Mouse (Mus musculus): ENCODE measurements around the gene Ngb. TPM values are rescaled to one million over a fixed set of nuclear protein-coding genes. Genes with fewer than 3 reads are reported as not detected.
A peak's percentile ranks its signal among the peaks of the same experiment; 100 is the strongest.

Ngb gene
- polyA plus RNA-seq, 1 experiment from 2014 or later = 10.4 TPM

DNA sequence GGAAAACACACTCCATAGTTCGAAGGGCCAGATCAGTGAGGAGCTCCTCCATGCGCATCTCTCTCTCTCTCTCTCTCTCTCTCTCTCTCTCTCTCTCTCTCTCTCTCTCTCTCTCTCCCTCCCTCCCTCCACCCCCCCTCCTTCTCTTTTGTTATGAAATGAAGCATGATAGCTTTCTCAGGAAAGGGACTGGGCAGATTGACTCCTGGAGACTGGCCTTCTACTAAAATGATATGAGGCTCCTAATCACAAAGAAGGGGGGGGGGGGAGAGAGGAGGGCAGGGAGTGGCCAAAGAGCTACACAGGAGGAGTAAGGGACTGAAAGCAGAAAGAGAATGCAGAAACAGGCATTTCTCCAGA is 36.0 kb upstream of the Ngb start:
- H3K9ac ChIP-seq = no peak overlapping the region
- WGBS = 87% methylated on average over 2 of the region's 2 CpGs

DNA sequence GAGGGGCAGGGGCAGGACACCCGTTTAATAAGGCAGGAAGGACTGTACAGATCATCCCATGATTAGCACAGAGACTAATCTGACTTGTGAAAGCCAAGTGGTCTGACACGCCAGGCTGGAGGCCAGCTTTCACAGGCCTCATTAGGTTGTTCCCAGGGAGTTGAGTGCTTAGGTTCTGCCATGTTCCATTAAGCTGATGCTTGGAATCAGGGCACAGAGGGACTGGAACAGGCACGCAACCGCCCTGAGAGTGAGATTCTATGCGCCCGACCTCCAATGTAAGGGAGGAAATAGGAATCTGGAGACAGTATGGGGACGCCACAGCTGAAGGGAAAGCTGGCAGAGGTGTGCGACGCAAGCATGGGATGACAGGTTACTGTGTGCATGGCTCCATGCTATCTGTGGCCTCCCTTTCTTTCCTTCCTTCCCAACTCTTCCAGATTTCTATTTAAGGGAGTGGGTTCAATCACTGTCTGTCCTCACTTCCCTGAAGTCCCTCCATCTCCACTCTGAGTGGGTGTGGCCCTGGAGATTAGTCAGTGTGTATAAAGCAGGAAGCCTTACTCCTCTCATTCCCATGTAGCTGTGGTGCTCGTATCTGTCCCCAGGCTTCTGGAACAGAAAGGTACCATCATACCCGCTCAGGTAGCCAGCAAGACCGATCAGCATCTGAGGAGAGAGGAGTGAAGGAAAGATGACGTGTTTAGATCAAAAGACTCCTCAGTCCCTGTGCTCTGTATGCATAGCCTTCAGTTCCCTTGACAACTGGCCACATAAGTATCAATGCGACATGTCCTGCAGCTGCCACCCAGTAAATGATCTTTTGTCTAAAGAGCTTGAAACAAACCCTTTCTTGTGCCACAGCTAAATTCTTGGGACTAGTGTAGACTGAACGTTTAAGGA is 35.4 kb upstream of the Ngb start:
- Histone ChIP-seq H3K36me3 (ENCODE audit: insufficient read depth) (peaks cover 17% of the 10 kb centered on the region; the same call in 1 of the 2 replicates), H3K9me3 (ENCODE audit: low read depth, low read length) (no peaks in the 10 kb centered on the region), H3K9ac (no peak overlapping the region), H3K4me1 (ENCODE audit: insufficient read depth) (no peaks in the 10 kb centered on the region), H3K4me2 (no peak overlapping the region), H3K4me3 (ENCODE audit: low read depth, low read length) (no peak overlapping the region), H3K27me3 (ENCODE audit: insufficient read depth, low read length) (no peaks in the 10 kb centered on the region), H3K27ac (ENCODE audit: low read depth) (no peak overlapping the region)
- no peak for TF ChIP-seq CTCF (IDR thresholded peaks at IDR 0.05; ENCODE audit: low read depth)
- ATAC-seq (ENCODE audit: insufficient read depth) (no peak), DNase-seq (no peak)
- 86% methylated on average over 15 of the region's 15 CpGs for WGBS

More for the DNA sequence above, 36.0 kb upstream of the Ngb start:
- no peaks in the 10 kb centered on the region for H3K9me3 ChIP-seq (ENCODE audit: low read depth, low read length)
- H3K27ac ChIP-seq (ENCODE audit: low read depth) = no peak overlapping the region
- no peaks in the 10 kb centered on the region for H3K4me1 ChIP-seq (ENCODE audit: insufficient read depth)
- no peak overlapping the region for H3K4me2 ChIP-seq
- no peaks in the 10 kb centered on the region for H3K27me3 ChIP-seq (ENCODE audit: insufficient read depth, low read length)
- TF ChIP-seq CTCF (IDR thresholded peaks at IDR 0.05; ENCODE audit: low read depth) = no peak
- no peak overlapping the region for H3K4me3 ChIP-seq (ENCODE audit: low read depth, low read length)
- ATAC-seq (ENCODE audit: insufficient read depth) = no peak
- H3K36me3 ChIP-seq (ENCODE audit: insufficient read depth) = peaks cover 17% of the 10 kb centered on the region; the same call in 1 of the 2 replicates
- no peak for DNase-seq

DNA sequence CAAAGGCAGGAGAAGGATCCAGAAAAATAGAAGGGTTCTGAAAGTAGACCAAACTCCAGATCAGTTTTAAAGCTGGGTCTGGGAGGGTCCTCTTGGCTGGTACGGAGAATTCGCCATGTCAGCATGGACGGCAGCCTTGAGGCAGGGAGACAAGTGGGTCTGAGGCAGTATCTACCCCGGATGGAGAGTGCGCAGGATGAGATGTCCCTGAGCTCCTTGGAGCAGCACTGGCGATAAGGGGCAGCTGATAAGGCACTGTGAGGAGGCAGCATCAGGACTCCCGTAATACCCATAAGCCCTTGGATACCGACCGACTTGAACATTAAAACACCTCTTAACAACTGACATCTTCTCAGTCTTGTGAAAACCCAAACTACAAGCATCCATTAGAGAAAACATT is 30.4 kb upstream of the Ngb start:
- TF ChIP-seq CTCF (IDR thresholded peaks at IDR 0.05; ENCODE audit: low read depth) = no peak
- no peaks in the 10 kb centered on the region for H3K27me3 ChIP-seq (ENCODE audit: insufficient read depth, low read length)
- no peak overlapping the region for H3K4me2 ChIP-seq

DNA sequence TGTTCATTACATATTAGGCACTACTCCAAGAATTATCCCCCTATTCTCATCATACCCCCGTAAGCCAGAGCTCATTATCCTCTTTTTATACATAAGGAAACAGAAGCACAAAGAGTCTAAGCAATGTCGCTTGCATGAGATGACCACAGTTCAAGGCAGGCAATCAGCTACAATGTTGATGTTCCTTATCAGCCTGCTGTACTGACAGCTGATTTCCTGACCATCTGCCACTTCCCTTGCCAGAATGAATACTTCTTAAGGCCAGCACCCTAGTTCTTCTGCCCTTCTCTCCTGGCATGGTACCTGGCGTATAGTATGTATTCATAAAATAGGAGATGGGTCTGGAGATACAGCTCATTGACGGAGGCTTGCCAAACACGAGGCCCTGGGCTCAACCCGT is 29.9 kb upstream of the Ngb start:
- ATAC-seq (ENCODE audit: insufficient read depth) (no peak), DNase-seq (no peak)
- H3K9ac ChIP-seq = no peak overlapping the region
- WGBS = 81% methylated on average over 6 of the region's 6 CpGs
- no peaks in the 10 kb centered on the region for H3K4me1 ChIP-seq (ENCODE audit: insufficient read depth)
- H3K27ac ChIP-seq (ENCODE audit: low read depth) = no peak overlapping the region
- H3K4me3 ChIP-seq (ENCODE audit: low read depth, low read length) = no peak overlapping the region
- H3K4me2 ChIP-seq = no peak overlapping the region
- no peaks in the 10 kb centered on the region for H3K27me3 ChIP-seq (ENCODE audit: insufficient read depth, low read length)
- H3K36me3 ChIP-seq (ENCODE audit: insufficient read depth) = peaks cover 26% of the 10 kb centered on the region; the same call in 1 of the 2 replicates
- no peak for TF ChIP-seq CTCF (IDR thresholded peaks at IDR 0.05; ENCODE audit: low read depth)
- no peaks in the 10 kb centered on the region for H3K9me3 ChIP-seq (ENCODE audit: low read depth, low read length)

More for the DNA sequence above, 30.4 kb upstream of the Ngb start:
- WGBS = 88% methylated on average over 9 of the region's 9 CpGs
- H3K9ac ChIP-seq = no peak overlapping the region
- ATAC-seq (ENCODE audit: insufficient read depth) (no peak), DNase-seq (no peak)
- H3K4me1 ChIP-seq (ENCODE audit: insufficient read depth) = no peaks in the 10 kb centered on the region
- H3K27ac ChIP-seq (ENCODE audit: low read depth) = no peak overlapping the region
- no peaks in the 10 kb centered on the region for H3K9me3 ChIP-seq (ENCODE audit: low read depth, low read length)
- H3K4me3 ChIP-seq (ENCODE audit: low read depth, low read length) = no peak overlapping the region
- H3K36me3 ChIP-seq (ENCODE audit: insufficient read depth) = peaks cover 25% of the 10 kb centered on the region; the same call in 1 of the 2 replicates

DNA sequence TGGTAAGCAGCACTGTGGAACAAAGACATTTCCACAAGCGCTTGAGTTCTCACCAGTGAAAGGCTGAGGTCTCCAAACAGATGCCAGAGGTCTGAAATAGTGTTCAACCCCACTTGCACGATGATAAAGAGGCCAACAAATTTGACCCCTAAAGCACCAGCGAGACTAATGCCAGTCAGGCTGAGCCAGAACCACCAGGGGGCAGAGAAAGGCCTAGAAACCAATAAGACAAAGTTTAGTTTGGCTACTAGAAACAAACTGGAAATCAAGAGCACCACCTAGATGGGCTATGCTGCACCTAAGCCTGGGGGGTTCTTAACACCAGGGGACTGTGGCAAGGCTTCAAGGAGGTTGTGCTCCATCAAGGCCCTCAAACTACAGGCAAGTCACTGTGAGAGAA is 29.3 kb upstream of the Ngb start:
- 69% methylated on average over 3 of the region's 3 CpGs for WGBS
- Histone ChIP-seq H3K36me3 (ENCODE audit: insufficient read depth) (peaks cover 27% of the 10 kb centered on the region; the same call in 1 of the 2 replicates), H3K4me3 (ENCODE audit: low read depth, low read length) (no peak overlapping the region), H3K4me1 (ENCODE audit: insufficient read depth) (no peaks in the 10 kb centered on the region), H3K9me3 (ENCODE audit: low read depth, low read length) (no peaks in the 10 kb centered on the region), H3K27me3 (ENCODE audit: insufficient read depth, low read length) (no peaks in the 10 kb centered on the region), H3K4me2 (no peak overlapping the region), H3K27ac (ENCODE audit: low read depth) (no peak overlapping the region), H3K9ac (no peak overlapping the region)
- DNase-seq = peak; percentile 63
- ATAC-seq (ENCODE audit: insufficient read depth) = peak; percentile 41; the same call in 1 of the 2 replicates
- TF ChIP-seq CTCF (IDR thresholded peaks at IDR 0.05; ENCODE audit: low read depth) = peak; percentile 67

DNA sequence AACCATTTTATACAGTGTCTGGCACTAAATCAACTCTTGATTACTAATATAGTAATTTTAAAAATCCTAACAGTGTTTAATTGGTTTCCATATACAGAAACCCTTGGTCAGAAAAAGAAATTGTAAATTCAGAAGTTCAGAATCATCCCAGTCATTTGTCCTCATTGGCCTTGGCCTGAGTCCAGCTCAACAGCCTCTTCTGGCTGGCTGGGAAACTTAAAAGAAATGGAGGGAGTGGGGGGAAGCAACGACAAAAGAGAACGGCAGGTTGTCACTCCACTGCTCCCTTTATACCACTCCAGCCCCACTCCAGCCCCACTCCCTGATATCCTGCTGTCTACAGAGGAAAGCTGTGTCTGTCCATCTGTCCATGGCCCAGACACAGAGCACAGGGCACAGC is 28.8 kb upstream of the Ngb start:
- Histone ChIP-seq H3K36me3 (ENCODE audit: insufficient read depth) (peaks cover 27% of the 10 kb centered on the region; the same call in 1 of the 2 replicates), H3K4me3 (ENCODE audit: low read depth, low read length) (no peak overlapping the region), H3K9ac (no peak overlapping the region), H3K27me3 (ENCODE audit: insufficient read depth, low read length) (no peaks in the 10 kb centered on the region), H3K9me3 (ENCODE audit: low read depth, low read length) (no peaks in the 10 kb centered on the region), H3K4me2 (no peak overlapping the region), H3K27ac (ENCODE audit: low read depth) (no peak overlapping the region), H3K4me1 (ENCODE audit: insufficient read depth) (no peaks in the 10 kb centered on the region)
- DNase-seq (peak; percentile 42), ATAC-seq (ENCODE audit: insufficient read depth) (no peak)
- 68% methylated on average over 2 of the region's 2 CpGs for WGBS
- no peak for TF ChIP-seq CTCF (IDR thresholded peaks at IDR 0.05; ENCODE audit: low read depth)

DNA sequence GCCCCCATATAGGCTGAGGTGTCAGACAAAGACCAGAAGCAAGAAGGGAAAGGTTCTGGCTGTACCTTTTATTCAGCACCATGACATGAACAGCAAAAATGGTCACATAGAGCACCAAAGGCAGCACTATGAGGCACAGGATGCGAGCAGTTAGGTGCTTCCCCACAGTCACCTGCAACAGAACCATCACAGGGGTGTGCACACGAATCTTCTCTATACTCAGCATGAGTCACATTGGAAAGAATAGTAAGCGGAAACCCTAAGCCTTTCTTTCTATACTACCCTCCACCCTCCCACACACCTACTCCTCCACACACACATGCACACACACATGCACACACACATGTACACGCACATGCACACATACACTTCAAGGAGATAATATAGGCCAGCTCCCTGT is 27.9 kb upstream of the Ngb start:
- 92% methylated on average over 4 of the region's 4 CpGs for WGBS
- Histone ChIP-seq H3K27ac (ENCODE audit: low read depth) (no peak overlapping the region), H3K9ac (no peak overlapping the region), H3K9me3 (ENCODE audit: low read depth, low read length) (no peaks in the 10 kb centered on the region), H3K36me3 (ENCODE audit: insufficient read depth) (peaks cover 27% of the 10 kb centered on the region; the same call in 1 of the 2 replicates), H3K4me2 (no peak overlapping the region), H3K4me1 (ENCODE audit: insufficient read depth) (no peaks in the 10 kb centered on the region), H3K4me3 (ENCODE audit: low read depth, low read length) (no peak overlapping the region), H3K27me3 (ENCODE audit: insufficient read depth, low read length) (no peaks in the 10 kb centered on the region)
- DNase-seq = no peak
- ATAC-seq (ENCODE audit: insufficient read depth) = no peak
- TF ChIP-seq CTCF (IDR thresholded peaks at IDR 0.05; ENCODE audit: low read depth) = no peak
